Comparison of ENCODE assay signal across 23 mouse cellular contexts in the genomic region with DNA sequence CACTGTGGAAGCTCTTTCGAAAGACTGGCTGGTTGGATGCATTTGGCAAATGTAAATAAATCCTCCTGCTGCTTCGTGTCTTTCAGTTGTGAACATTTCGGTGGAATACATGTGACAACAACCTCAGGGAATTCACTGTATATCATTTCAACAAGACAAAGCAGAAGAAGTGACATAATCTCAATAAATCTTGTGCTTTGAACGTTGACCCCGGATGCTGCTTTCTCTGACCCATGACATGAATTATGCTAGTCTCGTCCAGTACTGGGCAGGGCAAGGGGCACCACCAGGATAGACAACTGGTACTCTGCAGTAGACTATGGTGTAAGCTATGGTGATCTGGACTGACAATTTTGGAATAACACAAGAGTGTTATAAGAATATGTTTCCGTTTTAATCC.
"Had no signal": no experiment of that assay in that cellular context is flagged by ENCODE, and none has a peak within 500 bp of the region (broad histone marks: within the 10 kb centered on the region; RNA-seq: fewer than 3 reads in every experiment).

No protein-coding gene starts in this region.

- H3K27me3 ChIP-seq: limb, embryonic 13.5 days; liver, embryonic 13.5 days; megakaryocyte, embryonic 14.5 days; midbrain, embryonic 12.5 days; stomach, embryonic 15.5 days had no signal

- H3K9me3 ChIP-seq: limb, embryonic 10.5 days; limb, embryonic 13.5 days; liver, embryonic 13.5 days; megakaryocyte, embryonic 14.5 days; midbrain, embryonic 12.5 days; stomach, embryonic 15.5 days had no signal

- H3K36me3 ChIP-seq: limb, embryonic 10.5 days; limb, embryonic 13.5 days; liver, embryonic 13.5 days; midbrain, embryonic 12.5 days; stomach, embryonic 15.5 days had no signal

- H3K4me2 ChIP-seq: limb, embryonic 13.5 days; liver, embryonic 13.5 days; lung, embryonic 14.5 days; midbrain, embryonic 12.5 days; stomach, embryonic 15.5 days had no signal

- ATAC-seq: inflammation-experienced regulatory T-cells, adult 6 months; intestine, embryonic 16.5 days; midbrain, embryonic 16.5 days had no signal

- H3K4me3 ChIP-seq: layer of hippocampus, adult 2 months; limb, embryonic 10.5 days; limb, embryonic 13.5 days; liver, embryonic 13.5 days; megakaryocyte, embryonic 14.5 days; midbrain, embryonic 12.5 days; myocyte; stomach, embryonic 15.5 days had no signal

- H3K9ac ChIP-seq: limb, embryonic 13.5 days; liver, embryonic 13.5 days; lung, embryonic 14.5 days; midbrain, embryonic 12.5 days; stomach, embryonic 15.5 days had no signal

- DNase-seq: kidney, adult 18-20 months; kidney, postnatal 25 days; layer of hippocampus, adult 9-11 months; liver; liver, embryonic 13.5 days; lung, embryonic 14.5 days; lung, postnatal 10 days; lung, postnatal 36 days; right cerebral cortex, adult 18-20 months; right cerebral cortex, postnatal 14 days; right cerebral cortex, postnatal 4 days; spleen, adult 18-20 months; thymus, postnatal 25 days had no signal

- H3K4me1 ChIP-seq: limb, embryonic 10.5 days; limb, embryonic 13.5 days; liver, embryonic 13.5 days; megakaryocyte, embryonic 14.5 days; midbrain, embryonic 12.5 days; stomach, embryonic 15.5 days had no signal

- H3K27ac ChIP-seq: layer of hippocampus, adult 2 months; limb, embryonic 10.5 days; limb, embryonic 13.5 days; liver, embryonic 13.5 days; midbrain, embryonic 12.5 days; stomach, embryonic 15.5 days had no signal
